Mouse (Mus musculus): ENCODE data around the gene Paox.

DNA sequence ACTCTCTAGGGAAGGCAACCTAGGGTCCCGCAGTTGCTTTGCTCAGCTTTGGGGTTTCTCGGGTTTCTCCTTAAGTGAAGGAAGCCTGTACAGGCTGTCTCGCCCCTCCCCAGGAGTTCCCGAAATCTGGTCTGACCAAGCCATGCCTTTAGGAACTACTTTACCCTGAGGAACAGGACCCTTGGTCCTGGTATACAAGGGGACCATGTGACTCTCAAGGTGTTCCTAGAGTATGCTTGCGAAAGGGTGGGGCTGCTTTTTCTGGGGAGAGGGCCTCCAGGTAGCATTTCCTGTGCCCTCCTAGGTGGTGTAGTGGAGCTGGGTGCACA lies 10.4 kb downstream of the Paox start:
- no peak for TF ChIP-seq POLR2A (IDR thresholded peaks at IDR 0.05; ENCODE audit: low read depth, low read length)
- TF ChIP-seq CTCF (IDR thresholded peaks at IDR 0.05; ENCODE audit: extremely low read depth, insufficient read depth, insufficient read length, insufficient replicate concordance), result no peak
